Mouse (Mus musculus) hindbrain, embryonic 13.5 days (tissue): ENCODE results near the gene Slc37a2. TPM values are rescaled to one million over a fixed set of nuclear protein-coding genes. Genes with fewer than 3 reads are reported as not detected.

Experiments used
- ATAC-seq: fragments of 200-750 bp; cut with Nextera tagmentation; 2 replicates; pipeline ENCODE4 v1.8.0; 2017; ENCODE audit warnings: moderate TSS enrichment; ENCODE audit not compliant: low FRiP score
- H3K27ac ChIP-seq: fragments of 300-500 bp; sonication (generic); 2 replicates; pipeline ENCODE4 v1.5.1; 2015; ENCODE audit warnings: inconsistent platforms, mild to moderate bottlenecking, moderate library complexity
- H3K27me3 ChIP-seq: fragments of 300-500 bp; sonication (generic); 2 replicates; pipeline ENCODE4 v1.6.1; 2015; ENCODE audit warnings: mild to moderate bottlenecking, inconsistent platforms
- H3K36me3 ChIP-seq: fragments of 300-500 bp; sonication (generic); 2 replicates; pipeline ENCODE4 v1.6.1; 2015; ENCODE audit warnings: mild to moderate bottlenecking, inconsistent platforms
- H3K4me1 ChIP-seq: fragments of 300-500 bp; sonication (generic); replicated peaks from 2 replicates; pipeline ENCODE4 v1.6.1; 2015; ENCODE audit warnings: inconsistent platforms
- H3K4me2 ChIP-seq: fragments of 300-500 bp; sonication (generic); 2 replicates; pipeline ENCODE4 v1.6.1; 2015; ENCODE audit warnings: inconsistent platforms, mild to moderate bottlenecking, moderate library complexity
- H3K4me3 ChIP-seq: fragments of 300-500 bp; sonication (generic); 2 replicates; pipeline ENCODE4 v1.5.1; 2015; ENCODE audit warnings: mild to moderate bottlenecking, inconsistent platforms
- H3K9ac ChIP-seq: fragments of 300-500 bp; sonication (generic); 2 replicates; pipeline ENCODE4 v1.6.1; 2015; ENCODE audit warnings: mild to moderate bottlenecking, inconsistent platforms
- H3K9me3 ChIP-seq: fragments of 300-500 bp; sonication (generic); 2 replicates; pipeline ENCODE4 v1.6.1; 2016; ENCODE audit warnings: inconsistent platforms
- WGBS: fragments of 180-500 bp; shearing (Covaris S2); methylation state at CpG from one replicate; pipeline ENCODE4 v1.1.7; 2015; 5-methylcytosine and 5-hydroxymethylcytosine counted together
- polyA plus RNA-seq: library from polyadenylated mRNA; unstranded; fragments of >200 nt; fragmentation: Nextera tagmentation; extraction: Ambion mirVana; gene quantifications from 2 replicates; pipeline ENCODE4 v1.2.1, GENCODE M21; 2015

Slc37a2 gene
- polyA plus RNA-seq, 1 experiment from 2014 or later: 1.7 TPM

GRCm38 (mm10) chr9:37203884-37204283, 51.7 kb downstream of the Slc37a2 start:
- Histone ChIP-seq H3K9ac (no peak overlapping the region), H3K4me1 (peaks cover 13% of the 10 kb centered on the region), H3K36me3 (no peaks in the 10 kb centered on the region), H3K4me2 (no peak overlapping the region), H3K4me3 (no peak overlapping the region), H3K9me3 (no peaks in the 10 kb centered on the region), H3K27me3 (no peaks in the 10 kb centered on the region), H3K27ac (no peak overlapping the region)
- 33% methylated on average over 5 of the region's 5 CpGs for WGBS
- no peak for ATAC-seq

GRCm38 (mm10) chr9:37200414-37200813, 55.1 kb downstream of the Slc37a2 start:
- H3K4me2 ChIP-seq: no peak overlapping the region
- H3K9me3 ChIP-seq: no peaks in the 10 kb centered on the region
- H3K36me3 ChIP-seq: no peaks in the 10 kb centered on the region
- no peaks in the 10 kb centered on the region for H3K4me1 ChIP-seq
- WGBS: 79% methylated on average over 5 of the region's 5 CpGs
- H3K27me3 ChIP-seq: no peaks in the 10 kb centered on the region
- H3K27ac ChIP-seq: no peak overlapping the region
- H3K9ac ChIP-seq: no peak overlapping the region
- ATAC-seq: no peak
- no peak overlapping the region for H3K4me3 ChIP-seq

GRCm38 (mm10) chr9:37197067-37197466, 58.5 kb downstream of the Slc37a2 start:
- Histone ChIP-seq H3K4me3 (no peak overlapping the region), H3K27ac (no peak overlapping the region), H3K36me3 (no peaks in the 10 kb centered on the region), H3K4me1 (no peaks in the 10 kb centered on the region), H3K9ac (no peak overlapping the region), H3K9me3 (no peaks in the 10 kb centered on the region), H3K4me2 (no peak overlapping the region), H3K27me3 (no peaks in the 10 kb centered on the region)
- no peak for ATAC-seq
- WGBS: 80% methylated on average over 4 of the region's 4 CpGs

GRCm38 (mm10) chr9:37188024-37188423, 67.5 kb downstream of the Slc37a2 start:
- 86% methylated on average over 3 of the region's 3 CpGs for WGBS
- Histone ChIP-seq H3K9ac (no peak overlapping the region), H3K4me1 (0 out of 2 replicates have a peak, but pooled peaks cover 2% of the 10 kb centered on the region), H3K27me3 (no peaks in the 10 kb centered on the region), H3K9me3 (no peaks in the 10 kb centered on the region), H3K4me3 (no peak overlapping the region), H3K4me2 (no peak overlapping the region), H3K36me3 (no peaks in the 10 kb centered on the region), H3K27ac (no peak overlapping the region)
- ATAC-seq: no peak

- ATAC-seq: no peak
- Histone ChIP-seq H3K4me2 (no peak overlapping the region), H3K27ac (no peak overlapping the region), H3K4me3 (no peak overlapping the region), H3K36me3 (no peaks in the 10 kb centered on the region), H3K27me3 (no peaks in the 10 kb centered on the region), H3K4me1 (0 out of 2 replicates have a peak, but pooled peaks cover 2% of the 10 kb centered on the region), H3K9me3 (no peaks in the 10 kb centered on the region), H3K9ac (no peak overlapping the region)
- 88% methylated on average over 5 of the region's 5 CpGs for WGBS
These were observed 68.1 kb downstream of the Slc37a2 start for GRCm38 (mm10) chr9:37187407-37187806.

GRCm38 (mm10) chr9:37183176-37183575, 72.4 kb downstream of the Slc37a2 start:
- Histone ChIP-seq H3K4me3 (no peak overlapping the region), H3K9me3 (no peaks in the 10 kb centered on the region), H3K27me3 (no peaks in the 10 kb centered on the region), H3K27ac (no peak overlapping the region), H3K36me3 (no peaks in the 10 kb centered on the region), H3K4me1 (peaks cover 33% of the 10 kb centered on the region), H3K4me2 (no peak overlapping the region), H3K9ac (no peak overlapping the region)
- WGBS: 66% methylated on average over 2 of the region's 2 CpGs
- ATAC-seq: no peak

- Histone ChIP-seq H3K36me3 (no peaks in the 10 kb centered on the region), H3K9ac (no peak overlapping the region), H3K9me3 (no peaks in the 10 kb centered on the region), H3K27me3 (no peaks in the 10 kb centered on the region), H3K4me3 (no peak overlapping the region), H3K4me2 (no peak overlapping the region), H3K27ac (no peak overlapping the region), H3K4me1 (peaks cover 49% of the 10 kb centered on the region)
- 58% methylated on average over 5 of the region's 5 CpGs for WGBS
- no peak for ATAC-seq
These were observed 73.9 kb downstream of the Slc37a2 start for GRCm38 (mm10) chr9:37181596-37181995.

- 88% methylated on average over 4 of the region's 4 CpGs for WGBS
- Histone ChIP-seq H3K4me2 (no peak overlapping the region), H3K4me1 (peaks cover 61% of the 10 kb centered on the region), H3K9me3 (no peaks in the 10 kb centered on the region), H3K4me3 (no peak overlapping the region), H3K27me3 (no peaks in the 10 kb centered on the region), H3K9ac (no peak overlapping the region), H3K27ac (no peak overlapping the region), H3K36me3 (no peaks in the 10 kb centered on the region)
- no peak for ATAC-seq
These were observed 75.9 kb downstream of the Slc37a2 start for GRCm38 (mm10) chr9:37179596-37179995.

GRCm38 (mm10) chr9:37178911-37179310, 76.6 kb downstream of the Slc37a2 start:
- WGBS: 9% methylated on average over 4 of the region's 4 CpGs

More at GRCm38 (mm10) chr9:37178911-37179310, 76.6 kb downstream of the Slc37a2 start:
- Histone ChIP-seq H3K36me3 (no peaks in the 10 kb centered on the region), H3K27me3 (no peaks in the 10 kb centered on the region), H3K27ac (peak overlapping the region; percentile 67), H3K4me3 (no peak overlapping the region), H3K4me1 (peaks cover 61% of the 10 kb centered on the region), H3K9me3 (no peaks in the 10 kb centered on the region), H3K4me2 (no peak overlapping the region), H3K9ac (no peak overlapping the region; the same call in 1 of the 2 replicates)
- ATAC-seq: peak; percentile 41; the same call in 1 of the 2 replicates

Other genes with a start within 250 kb of the Slc37a2 start
- 39.5 and 44.7 TPM in 2 replicates for gene Pknox2, start 108.3 kb downstream of the Slc37a2 start, polyA plus RNA-seq
- 10.9 and 11.1 TPM in 2 replicates for gene Tmem218, start 47.5 kb downstream of the Slc37a2 start, polyA plus RNA-seq
- gene Ccdc15, start 92.7 kb upstream of the Slc37a2 start, polyA plus RNA-seq: 8.0 TPM in 2 replicates
- gene Hepacam, start 111.6 kb upstream of the Slc37a2 start, polyA plus RNA-seq: 5.4 and 7.4 TPM in 2 replicates
- 5.7 and 6.5 TPM in 2 replicates for gene Robo4, start 146.2 kb upstream of the Slc37a2 start, polyA plus RNA-seq
- 64.6 and 91.3 TPM in 2 replicates for gene Robo3, start 177.5 kb upstream of the Slc37a2 start, polyA plus RNA-seq
- 35.4 and 39.2 TPM in 2 replicates for gene Msantd2, start 233.6 kb upstream of the Slc37a2 start, polyA plus RNA-seq